Mouse (Mus musculus) cerebellum, adult 2 months (tissue): ENCODE data around the gene Slc39a7.

ENCODE experiments used
- CTCF ChIP-seq: fragments of 200-500 bp; IDR thresholded peaks from 2 replicates; pipeline ENCODE4 v1.5.1; 2011; ENCODE audit warnings: low read depth, mild to moderate bottlenecking, control low read depth, low read length, moderate library complexity, borderline replicate concordance; ENCODE audit not compliant: insufficient read depth
- POLR2A ChIP-seq: fragments of 200-500 bp; IDR thresholded peaks from 2 replicates; pipeline ENCODE4 v1.6.1; 2011; ENCODE audit warnings: low read length, control low read depth, borderline replicate concordance; ENCODE audit not compliant: insufficient read depth

DNA sequence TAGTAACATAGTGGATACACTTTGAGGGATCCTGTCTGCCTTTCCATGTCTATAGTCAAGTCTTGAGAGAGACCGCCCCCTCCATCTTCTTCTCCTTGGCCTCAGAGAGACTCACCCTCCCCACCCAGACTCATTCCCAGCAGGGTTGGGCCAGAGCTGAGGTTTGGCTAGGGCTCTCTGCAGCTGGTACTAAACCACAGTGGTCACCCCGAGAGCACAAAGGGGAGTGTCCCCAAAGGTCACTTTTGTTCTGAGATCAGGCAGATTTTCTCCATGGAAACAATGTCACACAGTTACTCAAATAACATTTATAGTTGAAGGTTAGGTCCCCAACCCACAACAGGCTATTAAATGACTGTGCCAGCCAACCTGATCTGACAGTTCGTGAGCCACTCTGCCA lies 37.4 kb upstream of the Slc39a7 start:
- no peak for TF ChIP-seq POLR2A
- no peak for TF ChIP-seq CTCF
